Mouse (Mus musculus) heart, embryonic 16.5 days (tissue): ENCODE measurements around the gene Cldn18. TPM values are rescaled to one million over a fixed set of nuclear protein-coding genes. Genes with fewer than 3 reads are reported as not detected.

Experiments
- ATAC-seq: fragments of 200-750 bp; cut with Nextera tagmentation; replicated peaks from 2 replicates; pipeline ENCODE4 v1.8.0; 2017; ENCODE audit warnings: moderate number of reproducible peaks; ENCODE audit not compliant: insufficient read depth, low FRiP score; ENCODE audit errors: extremely low read depth
- H3K27ac ChIP-seq: fragments of 300-500 bp; sonication (generic); 2 replicates; pipeline ENCODE4 v1.5.1; 2014; ENCODE audit warnings: mild to moderate bottlenecking, low read length, control low read depth, moderate library complexity
- H3K27me3 ChIP-seq: fragments of 300-500 bp; sonication (generic); 2 replicates; pipeline ENCODE4 v1.6.1; 2014; ENCODE audit warnings: low read length, mixed read lengths; ENCODE audit not compliant: control insufficient read depth, insufficient read depth
- H3K36me3 ChIP-seq: fragments of 300-500 bp; sonication (generic); 2 replicates; pipeline ENCODE4 v1.6.1; 2014; ENCODE audit not compliant: control insufficient read depth, insufficient read depth
- H3K4me1 ChIP-seq: fragments of 300-500 bp; sonication (generic); 2 replicates; pipeline ENCODE4 v1.6.1; 2014; ENCODE audit warnings: low read length, mixed read lengths; ENCODE audit not compliant: control insufficient read depth, insufficient read depth
- H3K4me2 ChIP-seq: fragments of 300-500 bp; sonication (generic); 2 replicates; pipeline ENCODE4 v1.6.1; 2014; ENCODE audit warnings: low read depth, mild to moderate bottlenecking, control low read depth, low read length
- H3K4me3 ChIP-seq: fragments of 300-500 bp; sonication (generic); 2 replicates; pipeline ENCODE4 v1.5.1; 2014; ENCODE audit warnings: mild to moderate bottlenecking, control low read depth, low read length
- H3K9ac ChIP-seq: fragments of 300-500 bp; sonication (generic); 2 replicates; pipeline ENCODE4 v1.6.1; 2014; ENCODE audit warnings: low read length, control low read depth
- H3K9me3 ChIP-seq: fragments of 300-500 bp; sonication (generic); replicated peaks from 2 replicates; pipeline ENCODE4 v1.6.1; 2016; ENCODE audit warnings: low read length; ENCODE audit not compliant: control insufficient read depth
- WGBS: fragments of 180-500 bp; shearing (Covaris S2); extraction: QIAGEN DNeasy Blood & Tissue Kit; methylation state at CpG from one replicate; pipeline ENCODE4 v1.1.7; 2014; 5-methylcytosine and 5-hydroxymethylcytosine counted together
- polyA plus RNA-seq: library from polyadenylated mRNA; unstranded; fragments of >200 nt; fragmentation: Nextera tagmentation; extraction: Ambion mirVana; gene quantifications from 2 replicates; pipeline ENCODE4 v1.2.1, GENCODE M21; 2015

Gene Cldn18
- polyA plus RNA-seq, 1 experiment from 2014 or later = 2.8 TPM

GRCm38 (mm10) chr9:99662887-99663286 lies 54.2 kb downstream of the Cldn18 start:
- H3K4me3 ChIP-seq = no peak overlapping the region
- WGBS = 86% methylated on average over 10 of the region's 10 CpGs
- no peak overlapping the region for H3K4me2 ChIP-seq
- H3K36me3 ChIP-seq = peaks cover 40% of the 10 kb centered on the region
- H3K4me1 ChIP-seq = 0 out of 2 replicates have a peak, but pooled peaks cover 2% of the 10 kb centered on the region
- no peaks in the 10 kb centered on the region for H3K9me3 ChIP-seq
- no peak overlapping the region for H3K27ac ChIP-seq
- no peak overlapping the region for H3K9ac ChIP-seq
- ATAC-seq = no peak
- H3K27me3 ChIP-seq = no peaks in the 10 kb centered on the region

- Histone ChIP-seq H3K4me1 (0 out of 2 replicates have a peak, but pooled peaks cover 2% of the 10 kb centered on the region), H3K4me2 (no peak overlapping the region), H3K36me3 (peaks cover 35% of the 10 kb centered on the region), H3K9me3 (no peaks in the 10 kb centered on the region), H3K9ac (no peak overlapping the region), H3K27me3 (no peaks in the 10 kb centered on the region), H3K4me3 (no peak overlapping the region), H3K27ac (no peak overlapping the region)
- no peak for ATAC-seq
- WGBS = 25% methylated on average over 7 of the region's 7 CpGs
Measured at GRCm38 (mm10) chr9:99662406-99662805, 54.7 kb downstream of the Cldn18 start.

- no peak for ATAC-seq
- no peak overlapping the region for H3K9ac ChIP-seq
- H3K4me1 ChIP-seq = 0 out of 2 replicates have a peak, but pooled peaks cover 2% of the 10 kb centered on the region
- H3K9me3 ChIP-seq = no peaks in the 10 kb centered on the region
- H3K27me3 ChIP-seq = no peaks in the 10 kb centered on the region
- H3K27ac ChIP-seq = no peak overlapping the region
- H3K4me2 ChIP-seq = no peak overlapping the region
- WGBS = 68% methylated on average over 16 of the region's 16 CpGs
- H3K4me3 ChIP-seq = no peak overlapping the region
- peaks cover 31% of the 10 kb centered on the region for H3K36me3 ChIP-seq
Measured at GRCm38 (mm10) chr9:99661606-99662166, 55.4 kb downstream of the Cldn18 start.

- H3K27me3 ChIP-seq = no peaks in the 10 kb centered on the region
- H3K4me1 ChIP-seq = 0 out of 2 replicates have a peak, but pooled peaks cover 2% of the 10 kb centered on the region
- H3K4me2 ChIP-seq = no peak overlapping the region
- H3K9ac ChIP-seq = no peak overlapping the region
- no peak for ATAC-seq
- H3K27ac ChIP-seq = no peak overlapping the region
- no peaks in the 10 kb centered on the region for H3K9me3 ChIP-seq
- 59% methylated on average over 10 of the region's 10 CpGs for WGBS
- H3K36me3 ChIP-seq = peaks cover 39% of the 10 kb centered on the region
- H3K4me3 ChIP-seq = no peak overlapping the region
Measured at GRCm38 (mm10) chr9:99660756-99661155, 56.3 kb downstream of the Cldn18 start.

- Histone ChIP-seq H3K4me2 (no peak overlapping the region), H3K9me3 (no peaks in the 10 kb centered on the region), H3K9ac (no peak overlapping the region), H3K4me1 (no peaks in the 10 kb centered on the region), H3K36me3 (peaks cover 56% of the 10 kb centered on the region), H3K27ac (no peak overlapping the region), H3K27me3 (no peaks in the 10 kb centered on the region), H3K4me3 (no peak overlapping the region)
- ATAC-seq = no peak
- WGBS = 88% methylated on average over 6 of the region's 6 CpGs
Measured at GRCm38 (mm10) chr9:99646102-99646501, 71.0 kb downstream of the Cldn18 start.

GRCm38 (mm10) chr9:99645416-99645815 lies 71.7 kb downstream of the Cldn18 start:
- Histone ChIP-seq H3K9ac (no peak overlapping the region), H3K9me3 (no peaks in the 10 kb centered on the region), H3K36me3 (peaks cover 53% of the 10 kb centered on the region), H3K27ac (no peak overlapping the region), H3K4me3 (no peak overlapping the region), H3K27me3 (no peaks in the 10 kb centered on the region), H3K4me1 (no peaks in the 10 kb centered on the region), H3K4me2 (no peak overlapping the region)
- no peak for ATAC-seq
- 84% methylated on average over 6 of the region's 6 CpGs for WGBS

- ATAC-seq = no peak
- WGBS = 91% methylated on average over 5 of the region's 5 CpGs
- H3K4me3 ChIP-seq = no peak overlapping the region
- no peak overlapping the region for H3K4me2 ChIP-seq
- no peaks in the 10 kb centered on the region for H3K9me3 ChIP-seq
- peaks cover 42% of the 10 kb centered on the region for H3K36me3 ChIP-seq
- H3K27ac ChIP-seq = no peak overlapping the region
- H3K4me1 ChIP-seq = no peaks in the 10 kb centered on the region
- no peaks in the 10 kb centered on the region for H3K27me3 ChIP-seq
- no peak overlapping the region for H3K9ac ChIP-seq
Measured at GRCm38 (mm10) chr9:99639957-99640356, 77.1 kb downstream of the Cldn18 start.

Other genes with a start within 250 kb of the Cldn18 start
- 21.1 and 21.4 TPM in 2 replicates for gene Armc8, start 148.4 kb downstream of the Cldn18 start, polyA plus RNA-seq
- 16.2 and 17.2 TPM in 2 replicates for gene Dbr1, start 141.5 kb downstream of the Cldn18 start, polyA plus RNA-seq
- not detected in 2 replicates for gene A4gnt, start 104.8 kb downstream of the Cldn18 start, polyA plus RNA-seq
- gene Dzip1l, start 87.8 kb downstream of the Cldn18 start, polyA plus RNA-seq = 13.5 and 17.7 TPM in 2 replicates
- gene Sox14, start 158.9 kb upstream of the Cldn18 start, polyA plus RNA-seq = 0.07 TPM in 1 of 2 replicates, not detected in the other